Mouse (Mus musculus) E14TG2a.4 (cell line): ENCODE measurements around the gene Ets1.

Experiments
- CTCF ChIP-seq: conservative IDR thresholded peaks from 2 replicates; pipeline ENCODE4 v1.5.1; 2014; ENCODE audit warnings: low read length
- NANOG ChIP-seq: IDR thresholded peaks from 2 replicates; pipeline ENCODE4 v1.6.1; 2014; ENCODE audit warnings: borderline replicate concordance, low read length, mixed read lengths
- POU5F1 ChIP-seq: IDR thresholded peaks from 2 replicates; pipeline ENCODE4 v1.6.1; 2014; ENCODE audit warnings: low read length, borderline replicate concordance

GRCm38 (mm10) chr9:32703976-32704745 is 68.1 kb downstream of the Ets1 start:
- no peak for TF ChIP-seq CTCF
- TF ChIP-seq NANOG = no peak
- no peak for TF ChIP-seq POU5F1
